Mouse (Mus musculus) brain, embryonic 14.5 days (tissue): ENCODE results near the gene Arpp21.

Experiments
- CTCF ChIP-seq: fragments of 200-500 bp; IDR thresholded peaks from 2 replicates; pipeline ENCODE4 v1.5.1; 2012; ENCODE audit warnings: inconsistent platforms, mild to moderate bottlenecking, moderate library complexity, borderline replicate concordance; ENCODE audit not compliant: insufficient read depth, insufficient read length; ENCODE audit errors: extremely low read depth
- POLR2A ChIP-seq: fragments of 200-500 bp; IDR thresholded peaks from 2 replicates; pipeline ENCODE4 v1.6.1; 2012; ENCODE audit warnings: mild to moderate bottlenecking, inconsistent platforms, borderline replicate concordance; ENCODE audit not compliant: poor library complexity, insufficient read depth, insufficient read length, severe bottlenecking; ENCODE audit errors: extremely low read depth

DNA sequence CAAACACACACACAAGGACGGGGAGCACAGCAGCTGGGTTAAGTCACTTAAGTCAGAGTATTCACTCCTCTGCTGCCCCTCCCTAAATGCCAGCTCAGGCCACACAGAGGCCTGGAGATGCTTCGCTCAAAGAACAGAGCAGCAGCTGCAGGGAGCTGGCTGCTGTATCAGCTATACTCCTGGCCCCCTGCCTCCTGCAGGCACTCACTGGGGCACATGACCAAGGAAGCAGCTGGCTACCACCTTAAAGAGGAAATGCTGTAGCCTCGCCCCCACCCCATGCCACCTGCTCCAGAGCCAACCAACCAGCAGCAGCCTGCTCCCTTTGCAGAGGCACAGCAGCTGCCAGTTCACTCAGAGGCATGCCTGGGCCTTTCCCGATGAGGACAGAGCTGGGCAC lies 28.0 kb downstream of the Arpp21 start:
- TF ChIP-seq POLR2A (no peak), CTCF (no peak)
